7 mouse cellular contexts compared by ENCODE assay signal in genomic region chr15:81812696-81813631, GRCm38 (mm10). TPM values are rescaled to one million over a fixed set of nuclear protein-coding genes. Genes with fewer than 3 reads are reported as not detected.
DNase-seq lines count a peak whose midpoint lies in the region; ATAC-seq lines count a peak whose summit lies in the region.

No protein-coding gene starts in this region.

- H3K27ac ChIP-seq in limb, embryonic 11.5 days (replicated peaks; ENCODE audit: low read depth, low read length), result no peak overlapping the region
- H3K27ac ChIP-seq in limb, embryonic 10.5 days, result no peak overlapping the region
- H3K27ac ChIP-seq in forebrain, embryonic 11.5 days (ENCODE audit: low read depth, low read length), result no peak overlapping the region
- no peak overlapping the region for H3K27ac ChIP-seq in intestine, embryonic 16.5 days (ENCODE audit: low read length)
- no peak overlapping the region for H3K27ac ChIP-seq in neural tube, embryonic 14.5 days (ENCODE audit: low read depth, low read length)

- no peaks in the 10 kb centered on the region for H3K9me3 ChIP-seq in limb, embryonic 11.5 days (ENCODE audit: control insufficient read depth, low read length)
- H3K9me3 ChIP-seq in limb, embryonic 10.5 days (replicated peaks), result no peaks in the 10 kb centered on the region
- H3K9me3 ChIP-seq in forebrain, embryonic 11.5 days (ENCODE audit: control insufficient read depth, low read length), result no peaks in the 10 kb centered on the region
- no peaks in the 10 kb centered on the region for H3K9me3 ChIP-seq in intestine, embryonic 16.5 days (ENCODE audit: control insufficient read depth, low read length)
- H3K9me3 ChIP-seq in neural tube, embryonic 14.5 days (ENCODE audit: control insufficient read depth, low read length), result no peaks in the 10 kb centered on the region

- peak overlapping the region; percentile 72; the same call in 1 of the 2 replicates for H3K9ac ChIP-seq in limb, embryonic 11.5 days (ENCODE audit: low read length)
- H3K9ac ChIP-seq in forebrain, embryonic 11.5 days (ENCODE audit: low read length), result no peak overlapping the region; the same call in 1 of the 2 replicates
- peak overlapping the region; percentile 82; the same call in 1 of the 2 replicates for H3K9ac ChIP-seq in intestine, embryonic 16.5 days (ENCODE audit: low read depth, low read length)
- H3K9ac ChIP-seq in neural tube, embryonic 14.5 days (replicated peaks; ENCODE audit: low read depth, low read length), result no peak overlapping the region

- peaks cover 4% of the 10 kb centered on the region; the same call in 1 of the 2 replicates for H3K36me3 ChIP-seq in limb, embryonic 11.5 days (ENCODE audit: control insufficient read depth, insufficient read depth, low read length)
- H3K36me3 ChIP-seq in limb, embryonic 10.5 days, result peaks cover 32% of the 10 kb centered on the region
- no peaks in the 10 kb centered on the region; the same call in 1 of the 2 replicates for H3K36me3 ChIP-seq in forebrain, embryonic 11.5 days (ENCODE audit: control insufficient read depth, insufficient read depth, low read length)
- peaks cover 10% of the 10 kb centered on the region for H3K36me3 ChIP-seq in intestine, embryonic 16.5 days (ENCODE audit: control insufficient read depth, insufficient read depth, low read length)
- peaks cover 18% of the 10 kb centered on the region for H3K36me3 ChIP-seq in neural tube, embryonic 14.5 days (ENCODE audit: control insufficient read depth, insufficient read depth, low read length)

- ATAC-seq in limb, embryonic 11.5 days (ENCODE audit: insufficient number of reproducible peaks, low FRiP score, low TSS enrichment, low read depth), result no peak
- ATAC-seq in forebrain, embryonic 11.5 days (replicated peaks; ENCODE audit: low FRiP score), result no peak
- ATAC-seq in intestine, embryonic 16.5 days, result no peak
- ATAC-seq in neural tube, embryonic 14.5 days (ENCODE audit: low read depth), result no peak

- 67% methylated on average over 7 of the region's 7 CpGs for WGBS in limb, embryonic 11.5 days
- WGBS in limb, embryonic 10.5 days, result 75% methylated on average over 7 of the region's 7 CpGs
- 75% methylated on average over 7 of the region's 7 CpGs for WGBS in forebrain, embryonic 11.5 days
- 64% methylated on average over 7 of the region's 7 CpGs for WGBS in intestine, embryonic 16.5 days
- WGBS in neural tube, embryonic 14.5 days, result 81% methylated on average over 7 of the region's 7 CpGs

- H3K27me3 ChIP-seq in limb, embryonic 11.5 days (ENCODE audit: control insufficient read depth, insufficient read depth, low read length), result no peaks in the 10 kb centered on the region
- H3K27me3 ChIP-seq in limb, embryonic 10.5 days (ENCODE audit: low read depth, poor library complexity, severe bottlenecking), result no peaks in the 10 kb centered on the region
- H3K27me3 ChIP-seq in forebrain, embryonic 11.5 days (ENCODE audit: control insufficient read depth, insufficient read depth, low read length), result no peaks in the 10 kb centered on the region
- H3K27me3 ChIP-seq in intestine, embryonic 16.5 days (replicated peaks; ENCODE audit: control insufficient read depth, insufficient read depth, low read length), result no peaks in the 10 kb centered on the region
- H3K27me3 ChIP-seq in neural tube, embryonic 14.5 days (ENCODE audit: control insufficient read depth, insufficient read depth, low read length), result no peaks in the 10 kb centered on the region

- no peak overlapping the region for H3K4me3 ChIP-seq in limb, embryonic 11.5 days (ENCODE audit: low read depth, low read length)
- no peak overlapping the region for H3K4me3 ChIP-seq in limb, embryonic 10.5 days
- no peak overlapping the region for H3K4me3 ChIP-seq in forebrain, embryonic 11.5 days (ENCODE audit: low read depth, low read length)
- no peak overlapping the region for H3K4me3 ChIP-seq in intestine, embryonic 16.5 days (ENCODE audit: low read length)
- H3K4me3 ChIP-seq in neural tube, embryonic 14.5 days (ENCODE audit: low read depth, low read length), result 0 out of 2 replicates have a peak overlapping the region, but pooled peaks have one; percentile 73

- DNase-seq in limb, embryonic 11.5 days (ENCODE audit: low spot score), result no peak
- DNase-seq in limb, embryonic 10.5 days (ENCODE audit: low spot score), result no peak
- no peak for DNase-seq in forebrain, embryonic 11.5 days (ENCODE audit: low spot score)
- no peak for DNase-seq in cerebellum, postnatal 36 days
- DNase-seq in urinary bladder, adult 2 months (ENCODE audit: low spot score), result no peak

- 0 out of 2 replicates have a peak, but pooled peaks cover 6% of the 10 kb centered on the region for H3K4me1 ChIP-seq in limb, embryonic 11.5 days (ENCODE audit: control insufficient read depth, insufficient read depth, low read length)
- H3K4me1 ChIP-seq in limb, embryonic 10.5 days, result peaks cover 37% of the 10 kb centered on the region
- H3K4me1 ChIP-seq in forebrain, embryonic 11.5 days (replicated peaks; ENCODE audit: control insufficient read depth, insufficient read depth, low read length), result peaks cover 8% of the 10 kb centered on the region; the same call in 1 of the 2 replicates
- H3K4me1 ChIP-seq in intestine, embryonic 16.5 days (ENCODE audit: control insufficient read depth, insufficient read depth, low read length), result peaks cover 20% of the 10 kb centered on the region
- H3K4me1 ChIP-seq in neural tube, embryonic 14.5 days (ENCODE audit: control insufficient read depth, insufficient read depth, low read length), result peaks cover 20% of the 10 kb centered on the region

- H3K4me2 ChIP-seq in limb, embryonic 11.5 days (ENCODE audit: low read depth, severe bottlenecking), result peak overlapping the region; percentile 81; the same call in 1 of the 2 replicates
- 0 out of 2 replicates have a peak overlapping the region, but pooled peaks have one; percentile 5 for H3K4me2 ChIP-seq in forebrain, embryonic 11.5 days (ENCODE audit: low read depth, low read length, severe bottlenecking)
- peak overlapping the region; percentile 77; the same call in 1 of the 2 replicates for H3K4me2 ChIP-seq in intestine, embryonic 16.5 days (ENCODE audit: low read depth, low read length)
- peak overlapping the region; percentile 76 for H3K4me2 ChIP-seq in neural tube, embryonic 14.5 days (ENCODE audit: low read depth, low read length)

RNA-seq across cellular contexts. Expression of gene Tef, which starts 10.7 kb away (rescaled TPM):
- polyA plus RNA-seq in limb, embryonic 11.5 days (2014; fragmentation: Nextera tagmentation; extraction: Ambion mirVana), result 13.7 and 14.6 TPM in 2 replicates
- 13.4 and 16.5 TPM in 2 replicates for polyA plus RNA-seq in limb, embryonic 10.5 days (2016; fragmentation: Nextera tagmentation; extraction: Ambion mirVana)
- 16.8 and 17.4 TPM in 2 replicates for polyA plus RNA-seq in forebrain, embryonic 11.5 days (2014; fragmentation: Nextera tagmentation; extraction: Ambion mirVana)
- 12.5 and 14.5 TPM in 2 replicates for polyA plus RNA-seq in intestine, embryonic 16.5 days (2015; fragmentation: Nextera tagmentation; extraction: Ambion mirVana)
- 17.9 and 19.3 TPM in 2 replicates for polyA plus RNA-seq in neural tube, embryonic 14.5 days (2014; fragmentation: Nextera tagmentation; extraction: Ambion mirVana)
- 193 and 226 TPM in 2 replicates for polyA plus RNA-seq in urinary bladder, adult 2 months (2012; rRNA removed)

RNA-seq across cellular contexts. Expression of gene Tob2, which starts 45.6 kb away (rescaled TPM):
- polyA plus RNA-seq in limb, embryonic 11.5 days (2014; fragmentation: Nextera tagmentation; extraction: Ambion mirVana), result 16.7 and 16.8 TPM in 2 replicates
- 18.3 and 19.8 TPM in 2 replicates for polyA plus RNA-seq in limb, embryonic 10.5 days (2016; fragmentation: Nextera tagmentation; extraction: Ambion mirVana)
- polyA plus RNA-seq in forebrain, embryonic 11.5 days (2014; fragmentation: Nextera tagmentation; extraction: Ambion mirVana), result 22.1 and 23.6 TPM in 2 replicates
- 25.3 and 28.6 TPM in 2 replicates for polyA plus RNA-seq in intestine, embryonic 16.5 days (2015; fragmentation: Nextera tagmentation; extraction: Ambion mirVana)
- 12.4 and 13.4 TPM in 2 replicates for polyA plus RNA-seq in neural tube, embryonic 14.5 days (2014; fragmentation: Nextera tagmentation; extraction: Ambion mirVana)
- polyA plus RNA-seq in urinary bladder, adult 2 months (2012; rRNA removed), result 18.0 and 24.4 TPM in 2 replicates

RNA-seq across cellular contexts. Expression of gene Phf5a, which starts 58.7 kb away (rescaled TPM):
- 240 and 243 TPM in 2 replicates for polyA plus RNA-seq in limb, embryonic 11.5 days (2014; fragmentation: Nextera tagmentation; extraction: Ambion mirVana)
- 256 and 300 TPM in 2 replicates for polyA plus RNA-seq in limb, embryonic 10.5 days (2016; fragmentation: Nextera tagmentation; extraction: Ambion mirVana)
- polyA plus RNA-seq in forebrain, embryonic 11.5 days (2014; fragmentation: Nextera tagmentation; extraction: Ambion mirVana), result 186 and 216 TPM in 2 replicates
- 119 and 122 TPM in 2 replicates for polyA plus RNA-seq in intestine, embryonic 16.5 days (2015; fragmentation: Nextera tagmentation; extraction: Ambion mirVana)
- 129 and 138 TPM in 2 replicates for polyA plus RNA-seq in neural tube, embryonic 14.5 days (2014; fragmentation: Nextera tagmentation; extraction: Ambion mirVana)
- polyA plus RNA-seq in urinary bladder, adult 2 months (2012; rRNA removed), result 44.3 and 49.6 TPM in 2 replicates

RNA-seq across cellular contexts. Expression of gene Aco2, which starts 59.1 kb away (rescaled TPM):
- 158 and 162 TPM in 2 replicates for polyA plus RNA-seq in limb, embryonic 11.5 days (2014; fragmentation: Nextera tagmentation; extraction: Ambion mirVana)
- 170 and 172 TPM in 2 replicates for polyA plus RNA-seq in limb, embryonic 10.5 days (2016; fragmentation: Nextera tagmentation; extraction: Ambion mirVana)
- polyA plus RNA-seq in forebrain, embryonic 11.5 days (2014; fragmentation: Nextera tagmentation; extraction: Ambion mirVana), result 169 and 171 TPM in 2 replicates
- polyA plus RNA-seq in intestine, embryonic 16.5 days (2015; fragmentation: Nextera tagmentation; extraction: Ambion mirVana), result 288 and 307 TPM in 2 replicates
- polyA plus RNA-seq in neural tube, embryonic 14.5 days (2014; fragmentation: Nextera tagmentation; extraction: Ambion mirVana), result 278 and 281 TPM in 2 replicates
- 185 and 189 TPM in 2 replicates for polyA plus RNA-seq in urinary bladder, adult 2 months (2012; rRNA removed)

Comparison
In these comparisons a context has a peak if more than half of its experiments do, and no peak if none do; other contexts are left out.
1. H3K4me2 ChIP-seq: peak in every context shown above with its lines; median percentile 81 in limb, embryonic 11.5 days; 77 in intestine, embryonic 16.5 days; 76 in neural tube, embryonic 14.5 days; 5 in forebrain, embryonic 11.5 days.
2. H3K9ac ChIP-seq: peak in limb, embryonic 11.5 days (single experiment) and intestine, embryonic 16.5 days (single experiment); none in forebrain, embryonic 11.5 days (single experiment) and neural tube, embryonic 14.5 days (single experiment).